Mouse (Mus musculus) kidney, adult 11 months (tissue): ENCODE results near the gene Mfsd7a.

Source experiments
- DNase-seq: peaks from one replicate; pipeline ENCODE4 v3.0.0; 2022

The Mfsd7a gene

GRCm38 (mm10) chr5:108431196-108431595 lies 17.5 kb downstream of the Mfsd7a start:
- DNase-seq: no peak

DNA sequence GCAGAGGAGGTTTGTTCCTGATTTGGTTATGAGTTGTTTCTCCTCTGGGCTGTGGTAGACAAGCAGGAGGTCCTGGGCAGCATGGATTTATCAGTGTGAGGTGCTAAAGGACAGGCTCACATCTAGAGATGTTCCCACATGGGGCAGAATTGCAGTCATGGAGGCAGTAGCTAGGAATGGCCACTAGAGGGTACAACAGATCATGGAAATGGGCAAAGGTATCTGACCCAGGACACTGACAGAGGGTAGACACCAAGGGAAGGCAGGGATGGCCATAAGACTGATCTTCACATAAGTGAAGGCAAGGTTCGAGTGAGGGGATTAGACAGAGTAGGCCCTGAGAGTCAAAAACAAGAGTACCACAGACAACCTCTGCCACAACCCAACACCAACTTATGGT lies 21.5 kb downstream of the Mfsd7a start:
- peak; percentile 27 for DNase-seq

- no peak for DNase-seq
Measured at GRCm38 (mm10) chr5:108423427-108423826, 25.3 kb downstream of the Mfsd7a start.

- DNase-seq: no peak
Measured at GRCm38 (mm10) chr5:108422741-108423140, 25.9 kb downstream of the Mfsd7a start.

DNA sequence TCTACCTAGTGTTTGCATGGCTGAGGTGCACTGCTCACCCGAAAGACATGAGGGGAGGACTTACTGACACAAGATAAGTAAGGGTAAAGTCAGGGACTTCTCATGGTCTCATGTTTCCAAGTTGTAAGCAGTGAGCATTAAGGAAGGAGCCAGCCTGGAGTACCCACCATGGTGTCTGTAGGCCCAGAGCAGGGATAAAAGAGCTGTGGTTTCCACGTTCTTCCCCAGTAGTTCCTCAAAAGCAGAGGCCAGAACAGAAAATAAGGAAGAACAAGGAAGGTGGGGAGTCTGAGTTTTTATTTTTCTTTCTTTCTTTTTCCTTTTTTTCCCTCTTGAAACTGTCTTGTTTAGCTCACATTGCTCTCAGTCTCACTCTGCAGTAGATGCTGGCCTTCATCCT lies 34.0 kb downstream of the Mfsd7a start:
- DNase-seq: no peak

DNA sequence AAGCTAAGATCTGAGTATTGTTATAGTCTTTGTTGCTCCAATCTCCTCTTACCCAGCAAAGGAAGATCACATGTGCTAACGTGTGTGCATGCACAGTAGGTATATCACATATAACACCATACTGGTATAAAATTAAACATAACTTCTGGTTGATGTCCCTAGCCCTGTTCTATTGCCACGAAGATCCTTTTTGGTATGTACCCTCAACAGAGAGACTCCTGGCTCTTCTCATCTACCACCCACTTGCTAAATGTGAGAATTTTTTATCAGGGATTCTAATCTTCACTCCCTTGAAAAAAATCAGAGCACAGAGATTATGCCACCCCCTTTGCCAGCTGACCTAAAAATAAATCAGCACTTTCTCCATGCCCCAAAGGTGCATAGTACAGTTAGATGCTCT lies 41.7 kb downstream of the Mfsd7a start:
- DNase-seq: no peak

DNA sequence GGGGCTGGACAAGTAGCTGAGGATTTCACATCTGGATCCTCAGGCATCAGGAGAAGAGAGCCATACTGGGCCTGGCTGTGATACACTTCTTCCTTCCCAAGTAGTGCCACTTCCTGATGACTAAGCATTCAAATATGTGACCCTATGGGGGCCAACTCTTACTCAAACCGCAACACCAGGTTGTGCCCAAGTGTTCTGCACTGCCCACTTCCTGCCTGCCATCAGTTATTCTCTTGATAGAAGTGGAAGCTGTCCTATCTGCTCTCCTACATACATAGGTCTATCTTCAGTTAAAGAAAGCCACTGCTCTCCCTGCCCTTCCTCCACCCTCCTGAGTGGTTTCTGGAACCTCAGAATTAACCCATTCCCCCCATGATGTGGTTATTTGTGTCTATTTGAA lies 43.2 kb downstream of the Mfsd7a start:
- DNase-seq: no peak

GRCm38 (mm10) chr5:108403453-108403852 lies 45.2 kb downstream of the Mfsd7a start:
- DNase-seq: no peak
